Mouse (Mus musculus) CH12.LX (cell line): ENCODE measurements around the gene Ank3. TPM values are rescaled to one million over a fixed set of nuclear protein-coding genes. Genes with fewer than 3 reads are reported as not detected.

Experiments used
- DNase-seq: peaks from one replicate; pipeline ENCODE4 v3.0.0-alpha.2; 2013; ENCODE audit errors: extremely low read depth
- H3K27ac ChIP-seq: 2 replicates; pipeline ENCODE4 v1.5.1; 2012; ENCODE audit warnings: low read depth, mild to moderate bottlenecking, control low read depth, moderate library complexity; ENCODE audit not compliant: insufficient read depth
- H3K27me3 ChIP-seq: replicated peaks from 2 replicates; pipeline ENCODE3; 2012; ENCODE audit warnings: inconsistent platforms
- H3K36me3 ChIP-seq, 2 experiments: replicated peaks in 1 of 2; 2 replicates each; pipeline versions ENCODE3 to v1.6.1; 2012; ENCODE audit warnings: inconsistent platforms in 1 of 2, low read length in 1 of 2, mild to moderate bottlenecking in 1 of 2, mixed read lengths in 1 of 2, moderate library complexity in 1 of 2; ENCODE audit not compliant: control insufficient read depth in 1 of 2, insufficient read depth in 1 of 2
- H3K4me1 ChIP-seq, 2 experiments: 2 replicates each; pipeline ENCODE4 v1.6.1; 2012; ENCODE audit warnings: inconsistent platforms in 1 of 2, moderate library complexity in 1 of 2; ENCODE audit not compliant: insufficient read depth in 2 of 2, control insufficient read depth in 1 of 2
- H3K4me2 ChIP-seq: 2 replicates; pipeline ENCODE4 v1.6.1; 2012; ENCODE audit warnings: low read depth, mild to moderate bottlenecking, control low read depth; ENCODE audit not compliant: poor library complexity, insufficient read depth, severe bottlenecking
- H3K4me3 ChIP-seq, 3 experiments: fragments of 150-350 bp in 1 of 3; sonication (generic) in 1 of 3; replicated peaks in 1 of 3; 2 replicates each; pipeline versions ENCODE3 to v1.5.1; 2011 to 2012; ENCODE audit warnings: low read depth in 2 of 3, low read length in 2 of 3, mild to moderate bottlenecking in 2 of 3, moderate library complexity in 2 of 3, control low read depth in 1 of 3, improper control_type of control experiment in 1 of 3, inconsistent platforms in 1 of 3, mixed read lengths in 1 of 3; ENCODE audit not compliant: poor library complexity in 1 of 3
- H3K79me2 ChIP-seq: replicated peaks from 2 replicates; pipeline ENCODE4 v1.6.1; 2012; ENCODE audit warnings: mild to moderate bottlenecking, moderate library complexity; ENCODE audit not compliant: control insufficient read depth, poor library complexity, insufficient read depth, severe bottlenecking; ENCODE audit errors: extremely low read depth
- H3K9ac ChIP-seq: 2 replicates; pipeline ENCODE4 v1.6.1; 2012; ENCODE audit warnings: low read depth, mild to moderate bottlenecking, control low read depth, moderate library complexity; ENCODE audit not compliant: insufficient read depth
- H3K9me3 ChIP-seq: replicated peaks from 2 replicates; pipeline ENCODE3; 2012; ENCODE audit warnings: low read length, inconsistent platforms, mixed read lengths
- CHD1 ChIP-seq: IDR thresholded peaks from 2 replicates; pipeline ENCODE4 v1.6.1; 2012; ENCODE audit warnings: low read depth, low read length, improper control_type of control experiment, inconsistent platforms
- CHD2 ChIP-seq: IDR thresholded peaks from 2 replicates; pipeline ENCODE4 v1.6.1; 2011; ENCODE audit warnings: low read length, improper control_type of control experiment
- ELF1 ChIP-seq: IDR thresholded peaks from 2 replicates; pipeline ENCODE4 v1.6.1; 2014; ENCODE audit warnings: low read depth, mild to moderate bottlenecking, inconsistent platforms, low read length, improper control_type of control experiment
- EP300 ChIP-seq: IDR thresholded peaks from 2 replicates; pipeline ENCODE4 v1.6.1; 2011; ENCODE audit warnings: low read length, improper control_type of control experiment
- ETS1 ChIP-seq: conservative IDR thresholded peaks from 2 replicates; pipeline ENCODE4 v1.6.1; 2012; ENCODE audit warnings: low read depth, mild to moderate bottlenecking, inconsistent platforms, low read length, improper control_type of control experiment, moderate library complexity
- GABPA ChIP-seq: IDR thresholded peaks from 2 replicates; pipeline ENCODE4 v1.6.1; 2012; ENCODE audit warnings: low read depth, low read length, improper control_type of control experiment, inconsistent platforms; ENCODE audit not compliant: insufficient replicate concordance
- HCFC1 ChIP-seq: IDR thresholded peaks from 2 replicates; pipeline ENCODE4 v1.6.1; 2012; ENCODE audit warnings: low read depth, mild to moderate bottlenecking, inconsistent platforms, low read length, improper control_type of control experiment
- IRF4 ChIP-seq: IDR thresholded peaks from 2 replicates; pipeline ENCODE4 v1.6.1; 2014; ENCODE audit warnings: low read depth, mild to moderate bottlenecking, inconsistent platforms, low read length, improper control_type of control experiment
- JUN ChIP-seq: IDR thresholded peaks from 2 replicates; pipeline ENCODE4 v1.6.1; 2011; ENCODE audit warnings: low read depth, mild to moderate bottlenecking, low read length, improper control_type of control experiment, moderate library complexity; ENCODE audit not compliant: insufficient read depth
- KAT2A ChIP-seq: IDR thresholded peaks from 2 replicates; pipeline ENCODE4 v1.6.1; 2012; ENCODE audit warnings: low read length, improper control_type of control experiment, inconsistent platforms; ENCODE audit not compliant: insufficient replicate concordance
- MAX ChIP-seq: IDR thresholded peaks from 2 replicates; pipeline ENCODE4 v1.6.1; 2011; ENCODE audit warnings: low read length, improper control_type of control experiment
- MAZ ChIP-seq: IDR thresholded peaks from 2 replicates; pipeline ENCODE4 v1.6.1; 2012; ENCODE audit warnings: low read depth, mild to moderate bottlenecking, inconsistent platforms, low read length, improper control_type of control experiment, moderate library complexity
- MEF2A ChIP-seq: IDR thresholded peaks from 2 replicates; pipeline ENCODE4 v1.6.1; 2014; ENCODE audit warnings: low read depth, mild to moderate bottlenecking, inconsistent platforms, low read length, improper control_type of control experiment, borderline replicate concordance
- MXI1 ChIP-seq: IDR thresholded peaks from 2 replicates; pipeline ENCODE4 v1.6.1; 2011; ENCODE audit warnings: mild to moderate bottlenecking, low read depth, low read length, improper control_type of control experiment
- MYC ChIP-seq: IDR thresholded peaks from 2 replicates; pipeline ENCODE4 v1.6.1; 2011; ENCODE audit warnings: low read depth, mild to moderate bottlenecking, improper control_type of control experiment, low read length
- NRF1 ChIP-seq: IDR thresholded peaks from 2 replicates; pipeline ENCODE4 v1.6.1; 2014; ENCODE audit warnings: low read depth, mild to moderate bottlenecking, inconsistent platforms, low read length, improper control_type of control experiment, moderate library complexity
- POLR2A ChIP-seq: IDR thresholded peaks from 2 replicates; pipeline ENCODE4 v1.6.1; 2011; ENCODE audit warnings: low read depth, mild to moderate bottlenecking, improper control_type of control experiment, low read length
- RCOR1 ChIP-seq: conservative IDR thresholded peaks from 2 replicates; pipeline ENCODE4 v1.6.1; 2012; ENCODE audit warnings: low read depth, mild to moderate bottlenecking, inconsistent platforms, low read length, improper control_type of control experiment
- SMC3 ChIP-seq: IDR thresholded peaks from 2 replicates; pipeline ENCODE4 v1.6.1; 2011; ENCODE audit warnings: low read depth, low read length, improper control_type of control experiment
- TBP ChIP-seq: conservative IDR thresholded peaks from 2 replicates; pipeline ENCODE4 v1.6.1; 2011; ENCODE audit warnings: low read depth, low read length, improper control_type of control experiment
- TCF12 ChIP-seq: IDR thresholded peaks from 2 replicates; pipeline ENCODE4 v1.6.1; 2014; ENCODE audit warnings: low read depth, mild to moderate bottlenecking, inconsistent platforms, low read length, improper control_type of control experiment
- UBTF ChIP-seq: IDR thresholded peaks from 2 replicates; pipeline ENCODE4 v1.6.1; 2012; ENCODE audit warnings: low read depth, mild to moderate bottlenecking, inconsistent platforms, low read length, improper control_type of control experiment, moderate library complexity
- USF1 ChIP-seq: IDR thresholded peaks from 2 replicates; pipeline ENCODE4 v1.6.1; 2014; ENCODE audit warnings: low read depth, mild to moderate bottlenecking, inconsistent platforms, low read length, improper control_type of control experiment
- ZC3H11A ChIP-seq: IDR thresholded peaks from 2 replicates; pipeline ENCODE4 v1.6.1; 2012; ENCODE audit warnings: low read depth, mild to moderate bottlenecking, inconsistent platforms, low read length, improper control_type of control experiment
- ZMIZ1 ChIP-seq: IDR thresholded peaks from 2 replicates; pipeline ENCODE4 v1.6.1; 2012; ENCODE audit warnings: low read depth, mild to moderate bottlenecking, inconsistent platforms, low read length, improper control_type of control experiment
- ZNF384 ChIP-seq: IDR thresholded peaks from 2 replicates; pipeline ENCODE4 v1.6.1; 2012; ENCODE audit warnings: low read depth, low read length, improper control_type of control experiment, inconsistent platforms
- dilution Hi-C: fragments of 300-500 bp; cut with MboI; formaldehyde crosslinking; loops from 2 replicates; pipeline ENCODE4 v1.14.3; 2020; ENCODE audit warnings: low sequenced_read_pairs; ENCODE audit not compliant: extremely low pct_unique_long_range_greater_than_20kb, extremely low pct_ligation_motif_present
- in situ Hi-C: fragments of 300-500 bp; cut with MboI; formaldehyde crosslinking; loops from 3 replicates; pipeline ENCODE4 v1.14.3; 2019; ENCODE audit warnings: low sequenced_read_pairs, low pct_ligation_motif_present, low pct_unique_long_range_greater_than_20kb, mixed read lengths
- polyA plus RNA-seq: library from polyadenylated mRNA; unstranded; fragments of >175 nt; gene quantifications from 2 replicates; pipeline ENCODE4 v1.2.1, GENCODE M21; 2012; ENCODE audit warnings: low read depth; ENCODE audit not compliant: insufficient read length
- total RNA-seq, 2 experiments: library from RNA; depleted of rRNA; stranded (reverse); fragments of 300-350 nt in 1 of 2; fragments of >200 nt in 1 of 2; gene quantifications; 2 replicates each; pipeline ENCODE4 v1.2.3; 2012 to 2014

Ank3 gene
- total and polyA plus RNA-seq, 3 experiments, result 4.7 to 8.3 (median 6.2) TPM

GRCm38 (mm10) chr10:69813823-69814522, 415.4 kb downstream of the Ank3 start:
- no peak for DNase-seq
- no peaks in the 10 kb centered on the region for H3K79me2 ChIP-seq
- no peak overlapping the region for H3K4me2 ChIP-seq
- in situ Hi-C loops (no loop called here), dilution Hi-C loops (no loop called here)
- peaks cover 0 to 27% of the 10 kb centered on the region in 2 experiments for H3K36me3 ChIP-seq
- H3K4me1 ChIP-seq, result no peaks in the 10 kb centered on the region
- no peaks in the 10 kb centered on the region for H3K27me3 ChIP-seq
- H3K9me3 ChIP-seq, result no peaks in the 10 kb centered on the region
- H3K27ac ChIP-seq, result no peak overlapping the region
- H3K9ac ChIP-seq, result no peak overlapping the region
- TF ChIP-seq RCOR1 (no peak), MEF2A (no peak), TBP (no peak)
- no peak overlapping the region for H3K4me3 ChIP-seq

- Histone ChIP-seq H3K4me3 (no peak overlapping the region), H3K4me2 (no peak overlapping the region), H3K79me2 (no peaks in the 10 kb centered on the region), H3K36me3 (peaks cover 0 to 49% of the 10 kb centered on the region in 2 experiments), H3K27me3 (no peaks in the 10 kb centered on the region), H3K9ac (no peak overlapping the region), H3K27ac (no peak overlapping the region), H3K4me1 (no peaks in the 10 kb centered on the region), H3K9me3 (no peaks in the 10 kb centered on the region)
- DNase-seq, result no peak
- in situ Hi-C loops (no loop called here), dilution Hi-C loops (no loop called here)
- TF ChIP-seq GABPA (no peak), ZMIZ1 (no peak), MYC (no peak), CHD2 (no peak), SMC3 (no peak), UBTF (no peak), HCFC1 (no peak), TCF12 (no peak), EP300 (no peak), IRF4 (no peak), ZNF384 (no peak)
These were observed 422.7 kb downstream of the Ank3 start for GRCm38 (mm10) chr10:69821245-69821644.

GRCm38 (mm10) chr10:69828770-69829169, 430.2 kb downstream of the Ank3 start:
- DNase-seq, result no peak
- H3K4me2 ChIP-seq, result no peak overlapping the region
- in situ Hi-C loops (loop anchor here (25.0 kb wide), 1 partner anchor 366 kb away; no protein-coding TSS in a partner anchor), dilution Hi-C loops (no loop called here)
- no peak overlapping the region for H3K4me3 ChIP-seq
- no peaks in the 10 kb centered on the region for H3K9me3 ChIP-seq
- no peak overlapping the region for H3K9ac ChIP-seq
- H3K36me3 ChIP-seq, result peaks cover 0 to 37% of the 10 kb centered on the region in 2 experiments
- H3K4me1 ChIP-seq, result no peaks in the 10 kb centered on the region
- no peak overlapping the region for H3K27ac ChIP-seq
- no peaks in the 10 kb centered on the region for H3K27me3 ChIP-seq
- no peaks in the 10 kb centered on the region for H3K79me2 ChIP-seq
- TF ChIP-seq ZC3H11A, result no peak
- TF ChIP-seq EP300, result no peak
- no peak for TF ChIP-seq MYC
- no peak for TF ChIP-seq NRF1
- TF ChIP-seq POLR2A, result no peak
- TF ChIP-seq TCF12, result no peak
- TF ChIP-seq KAT2A, result no peak
- TF ChIP-seq UBTF, result no peak
- TF ChIP-seq MAZ, result no peak
- TF ChIP-seq ETS1, result no peak
- no peak for TF ChIP-seq RCOR1
- no peak for TF ChIP-seq CHD1
- no peak for TF ChIP-seq ELF1
- no peak for TF ChIP-seq USF1
- no peak for TF ChIP-seq MXI1
- TF ChIP-seq MAX, result no peak
- TF ChIP-seq JUN, result no peak
- TF ChIP-seq ZNF384, result no peak
